24 mouse cellular contexts compared by ENCODE assay signal in genomic region chr10:60062173-60062572, GRCm38 (mm10). TPM values are rescaled to one million over a fixed set of nuclear protein-coding genes. Genes with fewer than 3 reads are reported as not detected.
A peak's percentile ranks its signal among the peaks of the same experiment; 100 is the strongest.
DNase-seq lines count a peak whose midpoint lies in the region; ATAC-seq and TF ChIP-seq lines count a peak whose summit lies in the region.
"Had no signal": no experiment of that assay in that cellular context is flagged by ENCODE, and none has a peak within 500 bp of the region (broad histone marks: within the 10 kb centered on the region; RNA-seq: fewer than 3 reads in every experiment).

No protein-coding gene starts in this region.

- no peak for TF ChIP-seq CTCF in intestine, postnatal 0 days (IDR thresholded peaks at IDR 0.05; ENCODE audit: low read depth)
- TF ChIP-seq CTCF in kidney, postnatal 0 days (IDR thresholded peaks at IDR 0.05; ENCODE audit: low read depth): peak; percentile 22; the same call in 1 of the 2 replicates
- TF ChIP-seq CTCF in heart, adult 2 months (IDR thresholded peaks at IDR 0.05): no peak

- no peak overlapping the region for H3K27ac ChIP-seq in intestine, embryonic 16.5 days (ENCODE audit: low read length)
- no peak overlapping the region for H3K27ac ChIP-seq in intestine, postnatal 0 days (ENCODE audit: low read depth, low read length)
- peak overlapping the region; percentile 57; the same call in 1 of the 2 replicates for H3K27ac ChIP-seq in kidney, postnatal 0 days
- H3K27ac ChIP-seq in hindbrain, embryonic 13.5 days: no peak overlapping the region
- H3K27ac ChIP-seq in heart, adult 2 months: no peak overlapping the region
- H3K27ac ChIP-seq: embryonic facial prominence, embryonic 15.5 days; forebrain, embryonic 10.5 days; gastrocnemius, adult 2 months; heart, embryonic 13.5 days had no signal

- H3K9me3 ChIP-seq in intestine, embryonic 16.5 days (ENCODE audit: control insufficient read depth, low read length): peaks cover 3% of the 10 kb centered on the region; the same call in 1 of the 2 replicates
- peaks cover 2% of the 10 kb centered on the region; the same call in 1 of the 2 replicates for H3K9me3 ChIP-seq in intestine, postnatal 0 days (ENCODE audit: control insufficient read depth)
- no peaks in the 10 kb centered on the region for H3K9me3 ChIP-seq in kidney, postnatal 0 days (replicated peaks; ENCODE audit: low read length)
- H3K9me3 ChIP-seq in hindbrain, embryonic 13.5 days: peaks cover 8% of the 10 kb centered on the region

- 87% methylated on average over 5 of the region's 5 CpGs for WGBS in intestine, embryonic 16.5 days
- 80% methylated on average over 5 of the region's 5 CpGs for WGBS in intestine, postnatal 0 days
- WGBS in kidney, postnatal 0 days: 55% methylated on average over 5 of the region's 5 CpGs
- WGBS in hindbrain, embryonic 13.5 days: 76% methylated on average over 5 of the region's 5 CpGs
- WGBS in heart, adult 2 months: 90% methylated on average over 5 of the region's 5 CpGs

- no peak overlapping the region for H3K9ac ChIP-seq in intestine, embryonic 16.5 days (ENCODE audit: low read depth, low read length)
- no peak overlapping the region for H3K9ac ChIP-seq in intestine, postnatal 0 days (ENCODE audit: low read depth, low read length)
- H3K9ac ChIP-seq in kidney, postnatal 0 days (ENCODE audit: low read depth, low read length): no peak overlapping the region
- H3K9ac ChIP-seq in hindbrain, embryonic 13.5 days: no peak overlapping the region
- H3K9ac ChIP-seq in heart, adult 2 months (ENCODE audit: low read depth, low read length): no peak overlapping the region
- H3K9ac ChIP-seq: embryonic facial prominence, embryonic 15.5 days had no signal

- no peaks in the 10 kb centered on the region for H3K79me2 ChIP-seq in heart, adult 2 months (replicated peaks; ENCODE audit: control insufficient read depth, insufficient read depth, low read length)

- no peak for TF ChIP-seq POLR2A in heart, adult 2 months (IDR thresholded peaks at IDR 0.05; ENCODE audit: insufficient read depth, low read depth, low read length)

- H3K4me1 ChIP-seq in intestine, embryonic 16.5 days (ENCODE audit: control insufficient read depth, insufficient read depth, low read length): no peaks in the 10 kb centered on the region; the same call in 1 of the 2 replicates
- H3K4me1 ChIP-seq in intestine, postnatal 0 days (replicated peaks; ENCODE audit: control insufficient read depth, insufficient read depth, low read length): no peaks in the 10 kb centered on the region
- H3K4me1 ChIP-seq in kidney, postnatal 0 days (replicated peaks; ENCODE audit: insufficient read depth, low read length): no peaks in the 10 kb centered on the region
- H3K4me1 ChIP-seq in hindbrain, embryonic 13.5 days (replicated peaks): no peaks in the 10 kb centered on the region
- no peaks in the 10 kb centered on the region for H3K4me1 ChIP-seq in heart, adult 2 months (ENCODE audit: control insufficient read depth, insufficient read depth, low read length)
- H3K4me1 ChIP-seq: embryonic facial prominence, embryonic 15.5 days had no signal

- no peak overlapping the region for H3K4me3 ChIP-seq in intestine, embryonic 16.5 days (ENCODE audit: low read length)
- H3K4me3 ChIP-seq in intestine, postnatal 0 days (ENCODE audit: low read depth, low read length): no peak overlapping the region
- H3K4me3 ChIP-seq in kidney, postnatal 0 days (replicated peaks; ENCODE audit: low read depth, low read length): no peak overlapping the region
- H3K4me3 ChIP-seq in hindbrain, embryonic 13.5 days: no peak overlapping the region
- H3K4me3 ChIP-seq in heart, adult 2 months: no peak overlapping the region
- H3K4me3 ChIP-seq: embryonic facial prominence, embryonic 15.5 days; erythroblast, embryonic 14.5 days; forebrain, embryonic 10.5 days; gastrocnemius, adult 2 months; heart, embryonic 13.5 days had no signal

- DNase-seq in kidney, adult 9 months: peak; percentile 80
- peak; percentile 20 for DNase-seq in kidney, postnatal 0 days (ENCODE audit: low spot score)
- DNase-seq in kidney, postnatal 36 days: peak; percentile 60 to 64
- no peak for DNase-seq in heart, adult 2 months
- DNase-seq in heart, adult 8-10 months (ENCODE audit: low spot score): no peak
- DNase-seq: adrenal gland, postnatal 10 days; B cell, adult 2 months; cerebellum, adult 11 months; cerebellum, adult 8-10 months; cerebellum, postnatal 14 days; embryo, embryonic 11 days; gastrocnemius, adult 2 months; heart, adult 18-20 months; heart, postnatal 36 days had no signal

- no peak for TF ChIP-seq EP300 in heart, adult 2 months (IDR thresholded peaks at IDR 0.05; ENCODE audit: insufficient read depth, low read depth, low read length)

- intact Hi-C loops in heart, adult 2 months (cut with DNase I): no loop called here

- no peak overlapping the region for H3K4me2 ChIP-seq in intestine, embryonic 16.5 days (ENCODE audit: low read depth, low read length)
- H3K4me2 ChIP-seq in intestine, postnatal 0 days (replicated peaks; ENCODE audit: low read depth): no peak overlapping the region
- H3K4me2 ChIP-seq in kidney, postnatal 0 days (ENCODE audit: low read length): no peak overlapping the region
- H3K4me2 ChIP-seq in hindbrain, embryonic 13.5 days: no peak overlapping the region
- H3K4me2 ChIP-seq: embryonic facial prominence, embryonic 15.5 days; heart, embryonic 13.5 days had no signal

- peak; percentile 60 for ATAC-seq in intestine, embryonic 16.5 days
- ATAC-seq in intestine, postnatal 0 days: no peak
- ATAC-seq in kidney, postnatal 0 days (replicated peaks; ENCODE audit: low FRiP score, low read depth): peak; percentile 84
- no peak for ATAC-seq in hindbrain, embryonic 13.5 days (ENCODE audit: low FRiP score)
- ATAC-seq: CD4-positive, CD25-positive, alpha-beta regulatory T cell, adult 4 months; forebrain, embryonic 14.5 days had no signal

- no peaks in the 10 kb centered on the region for H3K27me3 ChIP-seq in intestine, embryonic 16.5 days (replicated peaks; ENCODE audit: control insufficient read depth, insufficient read depth, low read length)
- no peaks in the 10 kb centered on the region for H3K27me3 ChIP-seq in intestine, postnatal 0 days (replicated peaks; ENCODE audit: control insufficient read depth, insufficient read depth, low read length)
- H3K27me3 ChIP-seq in kidney, postnatal 0 days (ENCODE audit: insufficient read depth, low read length): no peaks in the 10 kb centered on the region
- H3K27me3 ChIP-seq in hindbrain, embryonic 13.5 days: no peaks in the 10 kb centered on the region
- H3K27me3 ChIP-seq in heart, adult 2 months (ENCODE audit: control insufficient read depth, insufficient read depth, low read length): no peaks in the 10 kb centered on the region
- H3K27me3 ChIP-seq: embryonic facial prominence, embryonic 15.5 days had no signal

- H3K36me3 ChIP-seq in intestine, embryonic 16.5 days (ENCODE audit: control insufficient read depth, insufficient read depth, low read length): no peaks in the 10 kb centered on the region
- peaks cover 8% of the 10 kb centered on the region for H3K36me3 ChIP-seq in intestine, postnatal 0 days (ENCODE audit: control insufficient read depth, insufficient read depth)
- H3K36me3 ChIP-seq in kidney, postnatal 0 days (ENCODE audit: insufficient read depth, low read length): no peaks in the 10 kb centered on the region
- H3K36me3 ChIP-seq in hindbrain, embryonic 13.5 days: peaks cover 9% of the 10 kb centered on the region
- no peaks in the 10 kb centered on the region for H3K36me3 ChIP-seq in heart, adult 2 months (ENCODE audit: control insufficient read depth, insufficient read depth, low read length)

RNA-seq across cellular contexts. Expression of gene Spock2, which starts 43.8 kb away (rescaled TPM):
- polyA plus RNA-seq in intestine, embryonic 16.5 days (2015; fragmentation: Nextera tagmentation; extraction: Ambion mirVana): 3.4 and 3.6 TPM in 2 replicates
- polyA plus RNA-seq in intestine, postnatal 0 days (2015; fragmentation: Nextera tagmentation; extraction: Ambion mirVana): 2.1 and 2.4 TPM in 2 replicates
- 22.0 and 24.2 TPM in 2 replicates for polyA plus RNA-seq in kidney, postnatal 0 days (2015; fragmentation: Nextera tagmentation; extraction: Ambion mirVana)
- polyA plus RNA-seq in hindbrain, embryonic 13.5 days (2015; fragmentation: Nextera tagmentation; extraction: Ambion mirVana): 67.9 and 76.3 TPM in 2 replicates
- total RNA-seq in heart, adult 2 months (2021): 10 to 100 TPM; 12.2 to 21.7 TPM
- 8.4 and 10.6 TPM in 2 replicates for polyA plus RNA-seq in heart, adult 2 months (2012; rRNA removed)
- total RNA-seq in heart, adult 8-10 months (2022): 10 to 100 TPM; 12.2 to 24.8 (median 14.4) TPM
- total RNA-seq: G1E had no signal
- polyA plus RNA-seq: G1E had no signal

RNA-seq across cellular contexts. Expression of gene Anapc16, which starts 59.2 kb away (rescaled TPM):
- 94.0 and 97.8 TPM in 2 replicates for polyA plus RNA-seq in intestine, embryonic 16.5 days (2015; fragmentation: Nextera tagmentation; extraction: Ambion mirVana)
- 98.4 and 100 TPM in 2 replicates for polyA plus RNA-seq in intestine, postnatal 0 days (2015; fragmentation: Nextera tagmentation; extraction: Ambion mirVana)
- 103 and 106 TPM in 2 replicates for polyA plus RNA-seq in kidney, postnatal 0 days (2015; fragmentation: Nextera tagmentation; extraction: Ambion mirVana)
- polyA plus RNA-seq in hindbrain, embryonic 13.5 days (2015; fragmentation: Nextera tagmentation; extraction: Ambion mirVana): 127 and 134 TPM in 2 replicates
- 10 to 100 TPM; 58.6 to 70.1 TPM for total RNA-seq in heart, adult 2 months (2021)
- 90.3 and 103 TPM in 2 replicates for polyA plus RNA-seq in heart, adult 2 months (2012; rRNA removed)
- total RNA-seq in heart, adult 8-10 months (2022): 10 to 100 TPM; 59.0 to 88.1 (median 74.3) TPM

RNA-seq across cellular contexts. Expression of gene Ascc1, which starts 59.6 kb away (rescaled TPM):
- polyA plus RNA-seq in intestine, embryonic 16.5 days (2015; fragmentation: Nextera tagmentation; extraction: Ambion mirVana): 47.2 and 47.3 TPM in 2 replicates
- polyA plus RNA-seq in intestine, postnatal 0 days (2015; fragmentation: Nextera tagmentation; extraction: Ambion mirVana): 28.7 TPM in 2 replicates
- polyA plus RNA-seq in kidney, postnatal 0 days (2015; fragmentation: Nextera tagmentation; extraction: Ambion mirVana): 57.8 and 64.1 TPM in 2 replicates
- 47.1 and 47.5 TPM in 2 replicates for polyA plus RNA-seq in hindbrain, embryonic 13.5 days (2015; fragmentation: Nextera tagmentation; extraction: Ambion mirVana)
- 10 to 100 TPM; 20.5 to 24.1 TPM for total RNA-seq in heart, adult 2 months (2021)
- 22.5 and 36.6 TPM in 2 replicates for polyA plus RNA-seq in heart, adult 2 months (2012; rRNA removed)
- total RNA-seq in heart, adult 8-10 months (2022): 10 to 100 TPM; 22.3 to 26.7 (median 24.4) TPM

Comparison
In these comparisons a context has a peak if more than half of its experiments do, and no peak if none do; other contexts are left out.
1. ATAC-seq: peak in intestine, embryonic 16.5 days (single experiment) and kidney, postnatal 0 days (single experiment); none in intestine, postnatal 0 days (single experiment) and hindbrain, embryonic 13.5 days (single experiment).
2. DNase-seq: peak in kidney, adult 9 months (single experiment), kidney, postnatal 0 days (single experiment) and kidney, postnatal 36 days (2 of 2); none in heart, adult 2 months (0 of 2) and heart, adult 8-10 months (single experiment).